Mouse (Mus musculus) kidney, postnatal 0 days (tissue): ENCODE results near the gene Gm20773. TPM values are rescaled to one million over a fixed set of nuclear protein-coding genes. Genes with fewer than 3 reads are reported as not detected.
"Not testable (repeated sequence)": the region's sequence is repeated elsewhere in the genome, so short reads cannot be mapped to it uniquely, and the experiment has no call there.

Source experiments
- ATAC-seq: fragments of 200-750 bp; cut with Nextera tagmentation; replicated peaks from 2 replicates; pipeline ENCODE4 v1.8.0; 2017; ENCODE audit warnings: low read depth, moderate number of reproducible peaks, moderate TSS enrichment, moderate library complexity; ENCODE audit not compliant: low FRiP score
- DNase-seq: peaks from one replicate; pipeline ENCODE4 v3.0.0-alpha.2; 2016; ENCODE audit warnings: low spot score
- H3K27ac ChIP-seq: fragments of 300-500 bp; sonication (generic); 2 replicates; pipeline ENCODE4 v1.5.1; 2014; ENCODE audit warnings: mild to moderate bottlenecking
- H3K27me3 ChIP-seq: fragments of 300-500 bp; sonication (generic); 2 replicates; pipeline ENCODE4 v1.6.1; 2014; ENCODE audit warnings: low read length, mixed read lengths; ENCODE audit not compliant: insufficient read depth
- H3K36me3 ChIP-seq: fragments of 300-500 bp; sonication (generic); 2 replicates; pipeline ENCODE4 v1.6.1; 2014; ENCODE audit warnings: low read length, mixed read lengths; ENCODE audit not compliant: insufficient read depth
- H3K4me1 ChIP-seq: fragments of 300-500 bp; sonication (generic); replicated peaks from 2 replicates; pipeline ENCODE4 v1.6.1; 2014; ENCODE audit warnings: antibody characterized with exemption, low read length, mixed read lengths; ENCODE audit not compliant: insufficient read depth
- H3K4me2 ChIP-seq: fragments of 300-500 bp; sonication (generic); 2 replicates; pipeline ENCODE4 v1.6.1; 2014; ENCODE audit warnings: mild to moderate bottlenecking, low read length, moderate library complexity, mixed read lengths
- H3K4me3 ChIP-seq: fragments of 300-500 bp; sonication (generic); replicated peaks from 2 replicates; pipeline ENCODE4 v1.5.1; 2014; ENCODE audit warnings: low read depth, low read length
- H3K9ac ChIP-seq: fragments of 300-500 bp; sonication (generic); 2 replicates; pipeline ENCODE4 v1.6.1; 2014; ENCODE audit warnings: low read depth, low read length
- H3K9me3 ChIP-seq: fragments of 300-500 bp; sonication (generic); replicated peaks from 2 replicates; pipeline ENCODE4 v1.6.1; 2016; ENCODE audit warnings: low read length, inconsistent platforms, mixed read lengths
- WGBS: fragments of 180-500 bp; shearing (Covaris S2); extraction: QIAGEN DNeasy Blood & Tissue Kit; methylation state at CpG from one replicate; pipeline ENCODE4 v1.1.7; 2014; 5-methylcytosine and 5-hydroxymethylcytosine counted together
- polyA plus RNA-seq: library from polyadenylated mRNA; unstranded; fragments of >200 nt; fragmentation: Nextera tagmentation; extraction: Ambion mirVana; gene quantifications from 2 replicates; pipeline ENCODE4 v1.2.1, GENCODE M21; 2015

Gm20773 gene
- polyA plus RNA-seq, result not detected in 2 replicates

GRCm38 (mm10) chrY:13493726-13494125, at the start of gene Gm20773:
TSS of gene Gm20773 (plus strand) at chrY:13494026.
- H3K4me2 ChIP-seq, H3K27me3 ChIP-seq, H3K27ac ChIP-seq, DNase-seq, ATAC-seq, H3K36me3 ChIP-seq, H3K9me3 ChIP-seq, H3K4me3 ChIP-seq, H3K9ac ChIP-seq, H3K4me1 ChIP-seq: not testable (repeated sequence)
- WGBS, result no CpG with 5 or more reads among the region's 1 CpGs

- not testable (repeated sequence) for H3K4me2 ChIP-seq, H3K27me3 ChIP-seq, H3K9me3 ChIP-seq, H3K4me1 ChIP-seq, H3K9ac ChIP-seq, H3K4me3 ChIP-seq, H3K27ac ChIP-seq, ATAC-seq, DNase-seq, H3K36me3 ChIP-seq
- no CpG with 5 or more reads among the region's 3 CpGs for WGBS
Observed at GRCm38 (mm10) chrY:13465479-13465878, 28.3 kb upstream of the Gm20773 start, which contains the start of gene Gm21866. TSS of gene Gm21866 (minus strand) at chrY:13465579.

Other genes starting within 250 kb of the Gm20773 start
- gene Gm21440, start 241.6 kb upstream of the Gm20773 start, polyA plus RNA-seq, result not detected in 2 replicates
- gene Gm21454, start 241.6 kb upstream of the Gm20773 start, polyA plus RNA-seq, result not detected in 2 replicates
- gene Gm21725, start 145.0 kb upstream of the Gm20773 start, polyA plus RNA-seq, result not detected in 2 replicates
- gene Gm21866, start 28.4 kb upstream of the Gm20773 start, polyA plus RNA-seq, result not detected in 2 replicates